Mouse (Mus musculus) adrenal gland, adult 2 months (tissue): ENCODE measurements at regions not wholly inside any gene's neighbourhood (a gene's known extent, or its start where the extent isn't known, plus 50 kb on each side); places are given as distances from the start of the nearest gene placed in this dataset.

ENCODE experiments used
- DNase-seq: peaks from one replicate; pipeline ENCODE4 v3.0.0; 2021

GRCm38 (mm10) chr13:102135210-102135609 lies 367.2 kb upstream of the Pik3r1 start:
- no peak for DNase-seq

- DNase-seq: no peak
These were observed 375.0 kb upstream of the Pik3r1 start for GRCm38 (mm10) chr13:102142986-102143385.

DNA sequence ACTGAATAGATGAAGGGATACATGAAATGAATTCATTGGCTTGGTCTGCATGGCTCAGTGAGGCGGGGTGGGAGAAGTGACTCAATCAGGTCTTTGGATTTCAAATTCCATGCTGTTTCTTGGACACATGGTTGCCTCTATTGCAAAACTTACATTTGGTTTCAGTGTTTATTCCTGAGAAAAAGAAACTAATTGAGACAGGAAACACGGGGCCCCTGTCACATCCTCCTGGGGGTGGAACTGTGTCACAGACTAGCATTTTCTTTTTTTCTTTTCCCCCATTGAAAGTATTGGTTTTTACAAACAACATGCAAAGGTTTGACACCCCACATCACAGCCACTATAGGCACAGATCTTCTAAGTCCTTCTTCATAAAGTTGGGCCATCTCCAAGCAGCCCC lies 375.8 kb upstream of the Pik3r1 start:
- DNase-seq: no peak

DNA sequence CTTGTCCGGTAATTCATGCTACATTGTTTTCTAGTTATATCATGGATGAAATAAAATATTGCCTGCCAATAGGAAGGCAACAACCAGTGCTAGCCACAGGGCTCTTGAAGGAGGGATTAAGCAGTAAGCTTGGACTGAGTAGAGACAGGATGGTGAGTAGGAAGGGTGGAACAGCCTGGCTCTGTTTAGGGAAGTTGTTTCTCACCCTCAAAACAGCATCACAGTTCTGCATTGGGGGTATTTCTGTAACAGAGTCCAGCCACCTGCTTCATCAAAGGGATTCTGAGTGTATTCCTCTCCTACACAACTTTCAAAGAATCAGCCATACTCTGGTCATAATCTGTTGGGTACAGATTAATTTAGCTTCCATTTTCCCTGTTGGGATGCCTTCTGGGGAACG lies 380.0 kb upstream of the Pik3r1 start:
- no peak for DNase-seq

GRCm38 (mm10) chr13:102153785-102154608 lies 386.0 kb upstream of the Pik3r1 start:
- DNase-seq: no peak

- no peak for DNase-seq
These were observed 386.5 kb upstream of the Pik3r1 start for GRCm38 (mm10) chr13:102154609-102154899.

- no peak for DNase-seq
These were observed 389.5 kb upstream of the Pik3r1 start for GRCm38 (mm10) chr13:102157369-102158130.

- DNase-seq: no peak
These were observed 405.6 kb upstream of the Pik3r1 start for GRCm38 (mm10) chr13:102173382-102174234.

- DNase-seq: no peak
These were observed 406.4 kb upstream of the Pik3r1 start for GRCm38 (mm10) chr13:102174431-102174830.

DNA sequence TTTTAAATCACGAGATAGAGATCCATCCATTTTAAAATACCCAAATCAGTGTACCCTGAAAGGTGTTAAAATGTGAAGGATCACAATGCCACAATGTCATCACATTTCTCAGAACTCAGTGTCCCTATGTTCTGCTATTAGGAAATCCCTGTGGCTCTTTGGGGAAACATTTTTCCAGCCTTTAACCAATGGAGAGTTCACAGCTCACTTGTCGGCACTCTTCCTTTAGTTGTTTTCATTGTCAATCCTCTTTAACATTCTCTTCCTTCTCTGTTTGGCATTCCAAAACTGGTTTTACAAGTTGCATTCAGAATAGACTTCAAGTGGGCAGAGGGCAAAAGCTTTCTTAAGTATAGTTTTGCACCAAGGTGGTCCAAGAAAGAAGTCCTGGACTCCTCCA lies 406.9 kb upstream of the Pik3r1 start:
- no peak for DNase-seq

DNA sequence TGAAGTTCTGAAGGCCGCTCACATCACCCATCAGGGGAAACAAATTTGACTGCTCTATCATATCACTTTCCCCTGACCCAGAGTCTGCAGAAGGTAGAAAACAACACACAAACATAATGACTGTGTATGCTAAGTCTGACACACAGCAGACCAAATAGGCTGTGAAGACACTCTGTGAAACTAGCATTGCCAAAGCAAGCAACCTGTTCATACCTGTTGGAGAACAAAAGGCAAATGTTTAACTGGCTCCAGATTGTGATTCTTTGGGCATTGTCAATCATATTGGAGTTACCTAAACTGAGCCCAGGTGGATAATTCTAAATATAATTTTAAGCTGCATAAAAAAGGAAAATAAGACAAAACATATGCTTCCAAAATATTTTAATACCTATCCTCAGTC lies 407.4 kb upstream of the Pik3r1 start:
- no peak for DNase-seq

DNA sequence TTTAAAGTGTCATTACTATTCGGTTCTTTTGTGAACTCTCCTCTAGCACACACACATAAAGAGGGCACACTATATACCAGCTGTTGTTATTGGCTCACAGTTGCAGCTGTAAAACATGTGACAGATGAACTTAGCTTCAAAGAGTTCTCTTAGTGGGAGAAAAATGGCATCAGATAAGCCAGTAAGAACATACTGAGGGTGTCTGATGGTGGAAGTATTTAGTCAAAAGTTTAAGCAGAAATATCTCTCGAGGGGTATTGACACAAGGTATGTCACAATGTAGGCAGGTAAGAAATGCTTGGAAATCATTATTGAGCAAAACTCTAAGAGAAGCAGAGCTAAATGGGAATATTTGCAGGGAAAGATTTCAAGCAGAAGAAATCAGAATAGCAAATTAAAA lies 408.4 kb upstream of the Pik3r1 start:
- DNase-seq: no peak

GRCm38 (mm10) chr13:102194716-102195115 lies 426.7 kb upstream of the Pik3r1 start:
- DNase-seq: no peak

DNA sequence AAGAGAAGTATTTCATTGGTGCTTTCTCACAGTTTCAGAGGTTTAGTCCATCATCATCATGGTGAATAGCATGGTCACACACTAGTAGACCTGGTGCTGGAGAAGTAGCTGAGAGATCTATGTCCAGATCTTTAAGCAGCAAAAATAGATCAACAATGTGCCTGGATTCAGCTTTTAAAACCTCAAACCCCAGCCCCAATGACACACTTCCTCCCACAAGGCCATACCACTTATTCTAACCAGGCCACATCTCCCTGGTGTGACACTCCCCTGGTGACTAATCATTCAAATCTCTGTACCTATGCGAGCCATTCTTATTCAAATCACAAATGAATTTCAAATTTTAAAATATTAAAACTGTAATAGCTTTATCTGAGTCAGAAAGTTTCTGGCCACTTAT lies 434.3 kb upstream of the Pik3r1 start:
- no peak for DNase-seq

DNA sequence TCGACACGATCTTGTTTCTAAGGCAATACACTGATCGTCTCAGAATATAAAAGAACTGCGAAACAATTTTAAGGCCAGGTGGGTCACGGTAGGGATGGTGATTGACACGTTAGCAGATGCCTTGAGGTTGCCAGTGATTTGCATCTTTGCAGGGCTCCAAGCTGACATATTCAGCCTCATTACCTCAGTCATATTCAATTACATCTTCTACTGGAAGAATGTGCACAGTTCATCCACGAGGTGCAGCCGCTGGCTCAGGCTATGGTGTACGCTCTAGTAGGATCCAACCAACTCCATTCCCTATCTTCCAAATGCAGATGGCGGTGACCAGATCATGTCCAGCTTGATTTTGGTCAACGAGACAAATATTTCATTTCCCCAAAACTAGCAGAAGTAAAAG lies 450.5 kb upstream of the Pik3r1 start:
- DNase-seq: no peak

GRCm38 (mm10) chr13:102231048-102231447 lies 462.3 kb upstream of the Cd180 start:
- DNase-seq: peak; percentile 12

DNA sequence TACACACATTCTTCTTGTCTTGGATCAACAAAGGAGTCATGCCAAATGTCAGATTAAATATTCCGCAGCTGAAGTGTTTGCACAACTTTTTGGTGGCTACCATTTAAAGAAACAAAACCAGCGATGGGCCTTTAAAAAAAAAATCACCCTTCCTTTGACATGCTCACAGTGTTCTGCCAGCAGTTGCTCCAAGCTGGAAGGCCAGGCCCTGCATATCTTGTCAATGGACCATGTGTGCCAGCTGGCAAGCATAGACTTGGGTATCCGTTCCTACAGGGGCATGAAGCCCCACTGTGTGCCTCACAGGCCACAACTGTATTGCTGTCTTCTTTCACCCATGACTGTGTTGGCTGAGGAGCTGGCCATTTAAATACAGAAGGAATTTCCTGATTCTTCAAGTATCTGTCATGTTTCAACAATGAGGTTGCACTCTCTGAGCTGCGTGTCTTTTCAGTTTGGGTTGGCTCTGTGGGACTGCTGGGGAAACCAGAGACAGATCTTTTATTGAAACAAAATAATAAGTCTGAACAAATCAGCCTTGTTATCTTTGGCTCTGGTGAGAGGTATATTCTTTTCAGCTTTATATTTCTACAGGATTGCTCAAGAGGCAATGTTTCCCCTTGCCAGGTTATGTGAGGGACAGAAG lies 460.9 kb upstream of the Cd180 start:
- DNase-seq: peak; percentile 34

GRCm38 (mm10) chr13:102250884-102251283 lies 442.5 kb upstream of the Cd180 start:
- DNase-seq: no peak

DNA sequence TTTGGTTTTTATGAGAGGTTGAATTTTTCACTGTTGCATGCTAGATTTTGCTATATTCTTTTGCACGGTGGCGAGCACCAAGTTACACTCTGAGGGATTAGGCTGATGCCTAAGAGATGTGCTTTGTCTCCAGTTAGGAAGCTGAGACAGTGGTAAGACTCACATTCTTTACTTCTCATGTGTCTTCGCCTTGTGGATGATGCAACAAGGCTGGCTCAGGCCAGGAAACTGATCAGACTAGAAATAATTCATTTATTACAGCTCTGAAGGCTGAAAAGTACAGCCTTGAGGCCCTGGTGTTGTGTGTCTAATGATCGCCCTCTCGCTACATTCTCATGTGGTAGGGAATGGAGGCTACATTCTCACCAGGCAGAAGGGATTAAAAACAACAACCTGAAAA lies 441.6 kb upstream of the Cd180 start:
- DNase-seq: peak; percentile 17

GRCm38 (mm10) chr13:102255401-102256371 lies 437.7 kb upstream of the Cd180 start:
- no peak for DNase-seq

GRCm38 (mm10) chr13:102258207-102258606 lies 435.2 kb upstream of the Cd180 start:
- DNase-seq: no peak
